18 mouse cellular contexts compared by ENCODE assay signal in genomic region chr19:47678675-47679074, GRCm38 (mm10). TPM values are rescaled to one million over a fixed set of nuclear protein-coding genes. Genes with fewer than 3 reads are reported as not detected.
DNase-seq lines count a peak whose midpoint lies in the region.
"Had no signal": no experiment of that assay in that cellular context is flagged by ENCODE, and none has a peak within 500 bp of the region (broad histone marks: within the 10 kb centered on the region; RNA-seq: fewer than 3 reads in every experiment).

No protein-coding gene starts in this region.

- intact Hi-C loops in left cerebral cortex, postnatal 25 days (cut with DNase I): loop anchor here (2.0 kb wide), 1 partner anchor 52 kb away; the partner anchor contains the start of gene Sfr1

- peak; percentile 80 for DNase-seq in right cerebral cortex, adult 18-20 months
- DNase-seq in right cerebral cortex, postnatal 4 days: no peak
- peak; percentile 3 for DNase-seq in layer of hippocampus, adult 9-10 months (ENCODE audit: low spot score)
- peak; percentile 56 to 89 for DNase-seq in left cerebral cortex, postnatal 25 days (ENCODE audit: low spot score in 2 of 2)
- peak; percentile 80 for DNase-seq in telencephalon, adult 2 months (ENCODE audit: low read depth, low spot score)
- DNase-seq in ovary, postnatal 36 days (ENCODE audit: low spot score): no peak
- no peak for DNase-seq in adrenal gland, adult 18-20 months (ENCODE audit: low spot score in 2 of 2)
- DNase-seq in cerebellum, adult 8-10 months: no peak
- DNase-seq: adrenal gland, postnatal 10 days; cerebellum, adult 11 months; cerebellum, postnatal 25 days; embryo, embryonic 11 days; forebrain, postnatal 0 days; kidney, adult 2 months; kidney, postnatal 10 days; lung, postnatal 10 days; thymus, adult 2 months had no signal

RNA-seq across cellular contexts. Expression of gene Col17a1, which starts 13.2 kb away (rescaled TPM):
- total RNA-seq in left cerebral cortex, postnatal 25 days (2021): under 1 TPM; 0.62 to 0.83 TPM
- not detected for total RNA-seq in adrenal gland, adult 18-20 months (2021)
- total RNA-seq: megakaryocyte progenitor cell, adult 5-6 weeks had no signal

RNA-seq across cellular contexts. Expression of gene Sfr1, which starts 52.8 kb away (rescaled TPM):
- total RNA-seq in left cerebral cortex, postnatal 25 days (2021): 10 to 100 TPM; 92.2 to 96.6 TPM
- total RNA-seq in adrenal gland, adult 18-20 months (2021): 10 to 100 TPM; 66.8 to 84.5 TPM

Comparison
In these comparisons a context has a peak if more than half of its experiments do, and no peak if none do; other contexts are left out.
1. DNase-seq: peak in right cerebral cortex, adult 18-20 months (single experiment), layer of hippocampus, adult 9-10 months (single experiment), left cerebral cortex, postnatal 25 days (2 of 2) and telencephalon, adult 2 months (single experiment); none in right cerebral cortex, postnatal 4 days (single experiment), ovary, postnatal 36 days (single experiment), adrenal gland, adult 18-20 months (0 of 2) and cerebellum, adult 8-10 months (single experiment).